Comparison of ENCODE assay signal across 10 mouse cellular contexts in the genomic region with DNA sequence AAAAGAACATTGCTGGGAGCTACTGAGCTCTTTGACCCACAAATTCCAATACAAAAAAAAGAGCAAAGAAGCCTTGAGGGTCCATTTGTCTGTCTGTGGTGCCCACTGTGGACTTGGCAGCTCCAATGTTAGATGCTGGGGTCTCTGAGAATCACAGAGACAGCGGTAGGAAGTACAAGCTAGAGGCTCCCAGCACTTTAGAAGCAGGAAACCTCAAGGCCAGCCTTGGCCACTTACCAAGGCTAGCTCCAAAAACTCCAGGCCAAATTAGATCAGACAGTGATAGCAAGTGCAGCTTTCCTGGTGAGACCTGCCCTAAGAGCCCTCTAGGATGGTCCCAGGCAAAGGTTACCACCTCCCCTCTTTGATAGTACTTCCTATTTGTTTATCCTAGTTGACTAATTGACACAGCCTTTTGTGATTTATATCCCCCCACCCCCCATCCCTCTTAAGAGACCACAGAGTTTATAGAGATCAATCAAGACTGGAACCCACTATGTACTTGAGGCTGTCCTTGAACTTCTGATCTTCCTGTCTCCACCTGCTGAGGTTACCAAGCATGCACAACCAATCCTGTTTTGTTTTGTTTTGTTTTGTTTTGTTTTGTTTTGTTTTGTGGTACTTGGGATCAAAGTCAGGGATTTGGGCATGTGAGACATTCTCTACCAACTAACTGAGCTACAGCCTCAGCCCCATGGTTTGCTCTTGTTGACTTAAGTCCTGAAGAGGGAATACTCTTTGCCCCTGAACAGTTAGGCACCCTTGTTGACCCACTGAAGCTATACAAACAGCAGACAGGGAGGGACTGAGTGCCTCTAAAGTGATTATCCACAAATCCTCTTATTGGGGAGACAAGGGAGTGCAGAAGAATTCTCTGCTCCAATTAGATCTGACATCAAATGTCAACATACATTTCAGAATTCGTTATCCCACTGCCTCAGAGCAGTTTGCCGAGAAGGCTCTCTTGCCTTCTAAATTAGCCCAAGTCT.
DNase-seq lines count a peak whose midpoint lies in the region; ATAC-seq and TF ChIP-seq lines count a peak whose summit lies in the region.
"Had no signal": no experiment of that assay in that cellular context is flagged by ENCODE, and none has a peak within 500 bp of the region (broad histone marks: within the 10 kb centered on the region; RNA-seq: fewer than 3 reads in every experiment).

No protein-coding gene starts in this region.

- no peaks in the 10 kb centered on the region for H3K36me3 ChIP-seq in kidney, postnatal 0 days (ENCODE audit: insufficient read depth, low read length)
- 0 out of 2 replicates have a peak, but pooled peaks cover 11% of the 10 kb centered on the region for H3K36me3 ChIP-seq in embryonic facial prominence, embryonic 13.5 days
- 0 out of 2 replicates have a peak, but pooled peaks cover 4% of the 10 kb centered on the region for H3K36me3 ChIP-seq in liver, embryonic 15.5 days (replicated peaks)
- H3K36me3 ChIP-seq: neural tube, embryonic 13.5 days had no signal

- no peaks in the 10 kb centered on the region for H3K9me3 ChIP-seq in kidney, postnatal 0 days (replicated peaks; ENCODE audit: low read length)
- H3K9me3 ChIP-seq in embryonic facial prominence, embryonic 13.5 days: no peaks in the 10 kb centered on the region
- H3K9me3 ChIP-seq in liver, embryonic 15.5 days (replicated peaks): no peaks in the 10 kb centered on the region
- H3K9me3 ChIP-seq: neural tube, embryonic 13.5 days had no signal

- TF ChIP-seq CTCF in kidney, postnatal 0 days (IDR thresholded peaks at IDR 0.05; ENCODE audit: low read depth): no peak

- intact Hi-C loops in left cerebral cortex, postnatal 36 days (cut with DNase I): no loop called here
- intact Hi-C loops in left cerebral cortex, postnatal 4 days (cut with DNase I): no loop called here

- no peak overlapping the region for H3K4me3 ChIP-seq in kidney, postnatal 0 days (replicated peaks; ENCODE audit: low read depth, low read length)
- H3K4me3 ChIP-seq in embryonic facial prominence, embryonic 13.5 days: no peak overlapping the region
- H3K4me3 ChIP-seq in liver, embryonic 15.5 days (replicated peaks): peak overlapping the region; percentile 20
- H3K4me3 ChIP-seq: left cerebral cortex, adult 2 months; neural tube, embryonic 13.5 days had no signal

- no peak overlapping the region for H3K9ac ChIP-seq in kidney, postnatal 0 days (ENCODE audit: low read depth, low read length)
- H3K9ac ChIP-seq in embryonic facial prominence, embryonic 13.5 days: no peak overlapping the region
- H3K9ac ChIP-seq in liver, embryonic 15.5 days: peak overlapping the region; percentile 63
- H3K9ac ChIP-seq: neural tube, embryonic 13.5 days had no signal

- ATAC-seq in kidney, postnatal 0 days (replicated peaks; ENCODE audit: low FRiP score, low read depth): no peak
- ATAC-seq in embryonic facial prominence, embryonic 13.5 days (ENCODE audit: insufficient number of reproducible peaks, insufficient read depth, low FRiP score, low TSS enrichment, low read depth): no peak
- ATAC-seq in liver, embryonic 15.5 days (ENCODE audit: insufficient read depth): peak; percentile 19; the same call in 1 of the 2 replicates
- no peak for ATAC-seq in megakaryocyte-erythroid progenitor cell, adult 5-6 weeks (replicated peaks; ENCODE audit: low FRiP score, low TSS enrichment, poor library complexity, severe bottlenecking)

- peak overlapping the region; percentile 14; the same call in 1 of the 2 replicates for H3K27ac ChIP-seq in kidney, postnatal 0 days
- H3K27ac ChIP-seq in embryonic facial prominence, embryonic 13.5 days: peak overlapping the region; percentile 62
- H3K27ac ChIP-seq in liver, embryonic 15.5 days (replicated peaks): peak overlapping the region; percentile 98
- H3K27ac ChIP-seq: left cerebral cortex, adult 2 months; neural tube, embryonic 13.5 days had no signal

- DNase-seq in kidney, postnatal 0 days (ENCODE audit: low spot score): no peak
- DNase-seq in kidney, adult 8-10 months: no peak
- DNase-seq in R1 (ENCODE audit: low read depth, low spot score): peak; percentile 94
- DNase-seq in left cerebral cortex, postnatal 36 days (ENCODE audit: low spot score in 2 of 2): no peak
- DNase-seq in left cerebral cortex, postnatal 4 days: no peak

- no peaks in the 10 kb centered on the region for H3K27me3 ChIP-seq in kidney, postnatal 0 days (ENCODE audit: insufficient read depth, low read length)
- no peaks in the 10 kb centered on the region for H3K27me3 ChIP-seq in embryonic facial prominence, embryonic 13.5 days
- H3K27me3 ChIP-seq in liver, embryonic 15.5 days: no peaks in the 10 kb centered on the region
- H3K27me3 ChIP-seq: neural tube, embryonic 13.5 days had no signal

- 60% methylated on average over 3 of the region's 3 CpGs for WGBS in kidney, postnatal 0 days
- 51% methylated on average over 3 of the region's 3 CpGs for WGBS in embryonic facial prominence, embryonic 13.5 days
- 59% methylated on average over 3 of the region's 3 CpGs for WGBS in liver, embryonic 15.5 days (ENCODE audit: insufficient replicate concordance)

- peaks cover 16% of the 10 kb centered on the region; the same call in 1 of the 2 replicates for H3K4me1 ChIP-seq in kidney, postnatal 0 days (replicated peaks; ENCODE audit: insufficient read depth, low read length)
- peaks cover 59% of the 10 kb centered on the region for H3K4me1 ChIP-seq in embryonic facial prominence, embryonic 13.5 days
- peaks cover 88% of the 10 kb centered on the region for H3K4me1 ChIP-seq in liver, embryonic 15.5 days (replicated peaks)

- H3K4me2 ChIP-seq in kidney, postnatal 0 days (ENCODE audit: low read length): no peak overlapping the region
- H3K4me2 ChIP-seq in embryonic facial prominence, embryonic 13.5 days: no peak overlapping the region
- H3K4me2 ChIP-seq in liver, embryonic 15.5 days: peak overlapping the region; percentile 66
- H3K4me2 ChIP-seq: neural tube, embryonic 13.5 days had no signal

Comparison
In these comparisons a context has a peak if more than half of its experiments do, and no peak if none do; other contexts are left out.
1. H3K27ac ChIP-seq: peak in every context shown above with its lines; median percentile 98 in liver, embryonic 15.5 days; 62 in embryonic facial prominence, embryonic 13.5 days; 14 in kidney, postnatal 0 days.